Mouse (Mus musculus) spleen, adult 2 months (tissue): ENCODE results near the gene Irf8. TPM values are rescaled to one million over a fixed set of nuclear protein-coding genes. Genes with fewer than 3 reads are reported as not detected.

Source experiments
- DNase-seq, 2 experiments: peaks; one replicate each; pipeline versions ENCODE4 v3.0.0 to v3.0.0-alpha.2; 2012 to 2021; ENCODE audit warnings: low spot score in 2 of 2, low read depth in 1 of 2
- H3K27ac ChIP-seq: fragments of 200-500 bp; 2 replicates; pipeline ENCODE4 v1.5.1; 2012; ENCODE audit warnings: low read length, inconsistent platforms; ENCODE audit not compliant: insufficient read depth
- H3K27me3 ChIP-seq: fragments of 200-500 bp; 2 replicates; pipeline ENCODE4 v1.6.1; 2012; ENCODE audit warnings: mild to moderate bottlenecking, moderate library complexity, low read length, inconsistent platforms; ENCODE audit not compliant: control insufficient read depth, insufficient read depth
- H3K36me3 ChIP-seq: fragments of 200-500 bp; 2 replicates; pipeline ENCODE4 v1.6.1; 2012; ENCODE audit warnings: mild to moderate bottlenecking, low read length, inconsistent platforms; ENCODE audit not compliant: control insufficient read depth, insufficient read depth
- H3K4me1 ChIP-seq: fragments of 200-500 bp; 2 replicates; pipeline ENCODE4 v1.6.1; 2011; ENCODE audit warnings: inconsistent platforms; ENCODE audit not compliant: control insufficient read depth, insufficient read depth, insufficient read length
- H3K4me3 ChIP-seq: fragments of 200-500 bp; 2 replicates; pipeline ENCODE4 v1.5.1; 2011; ENCODE audit warnings: mild to moderate bottlenecking, inconsistent platforms; ENCODE audit not compliant: insufficient read depth, insufficient read length; ENCODE audit errors: extremely low read depth
- CTCF ChIP-seq: fragments of 200-500 bp; IDR thresholded peaks from 2 replicates; pipeline ENCODE4 v1.5.1; 2011; ENCODE audit warnings: mild to moderate bottlenecking, inconsistent platforms; ENCODE audit not compliant: insufficient read depth, insufficient read length, insufficient replicate concordance; ENCODE audit errors: extremely low read depth
- POLR2A ChIP-seq: fragments of 200-500 bp; IDR thresholded peaks from 2 replicates; pipeline ENCODE4 v1.6.1; 2011; ENCODE audit warnings: low read depth, low read length, inconsistent platforms
- WGBS: fragments of 180-500 bp; shearing (Covaris S2); methylation state at CpG from one replicate; pipeline ENCODE4 v1.1.7; 2018; 5-methylcytosine and 5-hydroxymethylcytosine counted together
- polyA plus RNA-seq: library from polyadenylated mRNA; depleted of rRNA; stranded (reverse); fragments of >200 nt; gene quantifications from 2 replicates; pipeline ENCODE4 v1.2.3, GENCODE M21; 2012

The Irf8 gene
- polyA plus RNA-seq, 1 experiment, result 255 TPM

- Histone ChIP-seq H3K27ac (peak overlapping the region; percentile 89), H3K4me3 (no peak overlapping the region), H3K4me1 (peaks cover 64% of the 10 kb centered on the region), H3K36me3 (peaks cover 62% of the 10 kb centered on the region), H3K27me3 (no peaks in the 10 kb centered on the region)
- TF ChIP-seq POLR2A (no peak), CTCF (no peak)
- DNase-seq, result no peak
- 33% methylated on average over 7 of the region's 7 CpGs for whole genome bisulfite sequencing
These were observed 9.1 kb downstream of the Irf8 start for GRCm38 (mm10) chr8:120745226-120745625.

GRCm38 (mm10) chr8:120746007-120746701, 10.0 kb downstream of the Irf8 start:
- DNase-seq, result peak; percentile 53 to 66
- H3K4me1 ChIP-seq, result peaks cover 65% of the 10 kb centered on the region
- H3K27me3 ChIP-seq, result no peaks in the 10 kb centered on the region
- WGBS, result 43% methylated on average over 18 of the region's 18 CpGs
- H3K27ac ChIP-seq, result peak overlapping the region; percentile 89
- H3K36me3 ChIP-seq, result peaks cover 61% of the 10 kb centered on the region
- no peak overlapping the region for H3K4me3 ChIP-seq
- no peak for TF ChIP-seq POLR2A
- TF ChIP-seq CTCF, result no peak

GRCm38 (mm10) chr8:120747286-120747685, 11.1 kb downstream of the Irf8 start:
- Histone ChIP-seq H3K27ac (peak overlapping the region; percentile 89), H3K4me1 (peaks cover 70% of the 10 kb centered on the region; the same call in 1 of the 2 replicates), H3K36me3 (peaks cover 62% of the 10 kb centered on the region), H3K27me3 (no peaks in the 10 kb centered on the region), H3K4me3 (no peak overlapping the region)
- no peak for DNase-seq
- 56% methylated on average over 7 of the region's 7 CpGs for WGBS
- TF ChIP-seq CTCF, result no peak
- TF ChIP-seq POLR2A, result no peak

GRCm38 (mm10) chr8:120750616-120751015, 14.5 kb downstream of the Irf8 start:
- DNase-seq, result peak in 1 of 2 experiments; percentile 47

GRCm38 (mm10) chr8:120751226-120752081, 15.3 kb downstream of the Irf8 start:
- Histone ChIP-seq H3K27me3 (no peaks in the 10 kb centered on the region), H3K27ac (peak overlapping the region; percentile 74), H3K4me3 (no peak overlapping the region; the same call in 1 of the 2 replicates), H3K4me1 (peaks cover 78% of the 10 kb centered on the region), H3K36me3 (peaks cover 83% of the 10 kb centered on the region)
- no peak for DNase-seq
- TF ChIP-seq POLR2A, result no peak
- no peak for TF ChIP-seq CTCF
- whole genome bisulfite sequencing, result 61% methylated on average over 21 of the region's 21 CpGs

More at GRCm38 (mm10) chr8:120750616-120751015, 14.5 kb downstream of the Irf8 start:
- peaks cover 77% of the 10 kb centered on the region for H3K4me1 ChIP-seq
- no peak overlapping the region for H3K4me3 ChIP-seq
- H3K36me3 ChIP-seq, result peaks cover 80% of the 10 kb centered on the region
- no peak for TF ChIP-seq POLR2A
- no peak for TF ChIP-seq CTCF
- WGBS, result 47% methylated on average over 9 of the region's 9 CpGs
- peak overlapping the region; percentile 74 for H3K27ac ChIP-seq
- no peaks in the 10 kb centered on the region for H3K27me3 ChIP-seq

- Histone ChIP-seq H3K4me1 (peaks cover 73% of the 10 kb centered on the region), H3K36me3 (peaks cover 78% of the 10 kb centered on the region), H3K4me3 (no peak overlapping the region; the same call in 1 of the 2 replicates), H3K27me3 (no peaks in the 10 kb centered on the region), H3K27ac (peak overlapping the region; percentile 74)
- TF ChIP-seq POLR2A (no peak), CTCF (no peak)
- 17% methylated on average over 12 of the region's 12 CpGs for WGBS
- DNase-seq, result no peak
These were observed 15.9 kb downstream of the Irf8 start for GRCm38 (mm10) chr8:120752082-120752452.

- no peaks in the 10 kb centered on the region for H3K27me3 ChIP-seq
- no peak for TF ChIP-seq POLR2A
- TF ChIP-seq CTCF, result no peak
- H3K4me1 ChIP-seq, result peaks cover 70% of the 10 kb centered on the region
- 94% methylated on average over 22 of the region's 22 CpGs for WGBS
- H3K27ac ChIP-seq, result peak overlapping the region; percentile 1; the same call in 1 of the 2 replicates
- H3K36me3 ChIP-seq, result peaks cover 64% of the 10 kb centered on the region
- no peak overlapping the region for H3K4me3 ChIP-seq
- DNase-seq, result no peak
These were observed 17.3 kb downstream of the Irf8 start for GRCm38 (mm10) chr8:120753476-120753875.
